Mouse (Mus musculus): ENCODE measurements at regions not wholly inside any gene's neighbourhood (a gene's known extent, or its start where the extent isn't known, plus 50 kb on each side); places are given as distances from the start of the nearest gene placed in this dataset.

DNA sequence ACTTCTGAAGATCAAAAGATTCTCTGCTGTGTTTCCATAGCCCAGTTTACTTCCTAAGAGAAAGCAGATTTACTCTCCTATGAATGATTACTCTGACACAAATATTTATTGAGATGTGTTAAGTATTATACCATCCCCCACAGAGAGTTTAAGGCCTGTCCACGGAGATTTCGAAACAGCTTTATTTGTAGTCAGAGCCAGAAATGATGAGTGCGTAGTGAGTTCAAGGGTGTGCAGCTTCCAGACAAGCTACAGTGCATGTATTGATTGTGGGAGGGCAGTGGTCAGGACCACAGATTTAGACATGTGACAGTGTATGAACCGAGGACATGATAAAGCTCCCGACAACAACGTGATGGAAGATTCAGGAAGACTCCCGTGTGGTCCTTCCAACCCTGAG lies 126.8 kb downstream of the Hlx start:
- DNase-seq: no peak

DNA sequence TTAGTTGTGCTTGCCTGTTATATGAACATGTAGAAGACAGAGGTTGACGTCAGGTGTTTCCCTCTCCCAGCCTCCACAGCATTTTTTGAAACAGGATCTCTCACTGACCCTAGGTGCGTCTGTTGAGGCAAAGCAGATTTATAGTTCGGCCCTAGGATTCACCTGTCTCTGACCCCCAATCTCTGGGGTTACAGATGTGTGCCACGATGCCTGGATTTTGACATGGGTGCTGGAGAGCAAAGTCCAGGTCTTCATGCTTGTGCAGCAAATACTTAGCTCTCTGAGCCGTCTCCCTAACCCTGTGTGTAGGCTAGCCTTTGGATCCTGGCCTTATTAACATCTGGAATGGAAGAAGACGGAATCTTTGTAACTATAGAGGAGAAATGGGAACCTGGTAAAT lies 129.3 kb downstream of the Hlx start:
- DNase-seq: no peak

DNA sequence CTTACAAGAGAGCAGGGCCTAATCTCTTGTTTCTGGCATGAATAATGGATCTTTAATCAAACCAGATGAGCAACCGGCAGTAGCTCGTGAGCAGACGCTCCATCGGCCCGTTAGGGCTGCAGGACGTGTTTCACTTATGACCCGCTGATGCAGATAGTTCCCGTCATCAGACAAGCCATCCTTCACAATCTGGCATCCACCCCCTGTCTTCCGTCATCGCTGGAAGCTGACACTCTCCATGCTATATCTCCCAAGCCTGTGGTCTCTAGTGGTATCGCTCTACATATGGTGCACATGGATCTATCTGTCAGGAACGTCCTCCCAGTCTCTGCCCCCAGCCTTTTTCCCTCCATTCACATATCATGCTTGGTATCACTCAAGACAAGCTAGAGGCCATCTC lies 137.0 kb downstream of the Hlx start:
- no peak for DNase-seq

DNA sequence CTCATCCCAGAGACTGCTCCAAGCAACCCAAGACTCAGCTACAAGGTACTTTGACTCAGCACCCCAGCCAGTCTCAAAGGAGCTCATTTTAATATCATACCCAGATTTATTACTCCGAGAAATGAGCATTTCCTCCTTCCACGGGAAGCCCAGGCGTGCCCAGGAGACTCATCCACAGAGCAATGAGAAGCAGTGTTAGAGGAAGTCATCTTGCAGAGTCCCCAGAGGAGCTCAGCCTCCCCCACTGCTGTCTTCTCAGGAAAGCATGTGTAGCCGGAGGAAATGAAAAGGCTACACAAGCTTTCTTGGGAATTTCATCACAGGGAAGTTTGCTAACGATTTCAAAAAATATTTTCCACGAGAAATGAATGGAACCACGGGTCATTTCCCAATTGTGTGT lies 141.8 kb downstream of the Hlx start:
- no peak for DNase-seq

DNA sequence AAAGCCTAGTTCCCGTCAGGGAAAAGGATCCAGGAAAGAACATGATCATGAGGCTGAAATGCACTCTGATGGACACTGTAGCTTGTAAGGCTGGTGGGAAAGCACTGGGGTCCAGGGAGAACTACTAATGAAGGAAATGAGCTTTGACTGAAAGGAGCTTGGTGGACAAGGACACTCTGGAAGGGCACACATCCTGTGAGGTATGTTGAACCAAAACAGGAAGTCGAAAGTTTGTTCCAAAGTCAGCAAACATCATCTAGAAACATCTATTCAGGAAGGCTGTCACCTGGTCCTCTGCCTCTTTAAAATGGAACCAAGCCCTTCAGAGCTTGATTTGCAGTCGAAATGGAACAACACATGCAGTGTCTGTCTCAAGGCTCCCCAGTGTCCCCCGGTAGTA lies 143.1 kb downstream of the Hlx start:
- no peak for DNase-seq

DNA sequence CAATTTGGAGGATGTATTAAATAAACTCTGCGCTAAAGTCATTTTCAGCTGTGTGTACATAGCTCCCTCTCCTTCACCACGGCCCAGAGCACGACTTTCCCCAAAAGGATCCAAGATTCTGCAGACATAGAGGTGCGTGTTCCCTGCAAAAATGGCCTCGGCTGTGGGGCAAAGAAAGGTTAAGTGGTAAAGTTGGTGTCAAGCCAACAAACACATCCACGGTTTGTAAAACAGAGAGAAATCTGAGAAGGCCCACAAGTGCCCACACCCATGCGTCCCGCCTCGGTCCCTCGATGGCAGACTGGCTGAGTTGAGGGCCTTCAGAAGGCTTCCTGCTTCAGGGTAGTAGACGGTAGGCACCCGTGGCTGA lies 147.9 kb downstream of the Hlx start:
- DNase-seq: no peak

DNA sequence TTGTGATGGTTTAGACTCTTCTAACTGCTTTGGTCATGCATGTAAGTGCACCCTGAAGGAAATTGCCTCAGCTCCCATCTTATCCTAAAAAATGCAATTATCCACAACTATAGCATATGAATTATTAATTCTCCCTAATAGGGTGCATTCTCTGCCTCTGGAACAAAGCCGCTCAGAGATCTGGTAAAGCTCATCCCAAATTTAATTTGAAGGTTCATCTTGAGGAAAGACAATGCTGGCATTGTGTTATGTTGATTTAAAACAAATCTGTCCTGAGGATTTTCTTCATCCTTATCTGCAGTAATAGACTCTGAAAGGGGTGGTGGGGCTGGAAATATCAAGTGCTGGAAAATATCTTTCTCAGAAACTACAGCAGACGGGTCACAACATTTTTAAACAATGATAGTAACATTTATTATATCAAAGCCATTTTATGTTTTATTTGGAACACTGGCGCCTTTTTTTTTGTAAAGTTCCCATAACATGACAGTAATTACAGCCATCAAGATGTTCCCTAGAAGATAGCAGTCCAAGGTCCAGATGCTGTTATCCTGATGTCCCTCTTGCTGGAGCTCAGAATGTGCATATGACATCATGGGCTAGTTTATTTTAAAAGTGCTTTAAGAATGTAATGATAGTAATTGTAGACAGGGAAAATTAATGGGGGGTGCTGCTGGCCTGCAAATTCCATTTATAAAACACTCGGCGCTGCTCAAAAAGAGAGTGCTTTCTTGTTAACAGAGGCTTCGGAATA lies 148.5 kb downstream of the Hlx start:
- DNase-seq: no peak

DNA sequence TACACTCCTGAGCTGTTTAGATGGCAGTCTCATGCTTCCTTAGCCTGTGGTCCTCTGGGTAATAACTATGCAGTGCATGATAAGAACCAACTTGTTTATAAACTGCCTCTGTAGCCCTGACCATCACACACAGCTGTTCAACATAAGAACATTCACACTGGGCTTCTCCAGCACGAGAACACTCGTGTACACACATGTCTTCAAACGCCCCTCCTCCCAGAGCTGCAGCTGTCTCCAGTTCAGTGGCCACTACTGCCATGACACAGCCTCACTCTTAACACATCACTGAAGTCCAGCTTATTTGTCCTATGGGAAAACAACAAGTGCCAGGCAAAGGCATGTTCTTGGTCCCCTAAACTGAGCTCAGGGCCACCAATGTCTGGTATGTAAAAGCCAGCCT lies 152.9 kb downstream of the Hlx start:
- DNase-seq: no peak

DNA sequence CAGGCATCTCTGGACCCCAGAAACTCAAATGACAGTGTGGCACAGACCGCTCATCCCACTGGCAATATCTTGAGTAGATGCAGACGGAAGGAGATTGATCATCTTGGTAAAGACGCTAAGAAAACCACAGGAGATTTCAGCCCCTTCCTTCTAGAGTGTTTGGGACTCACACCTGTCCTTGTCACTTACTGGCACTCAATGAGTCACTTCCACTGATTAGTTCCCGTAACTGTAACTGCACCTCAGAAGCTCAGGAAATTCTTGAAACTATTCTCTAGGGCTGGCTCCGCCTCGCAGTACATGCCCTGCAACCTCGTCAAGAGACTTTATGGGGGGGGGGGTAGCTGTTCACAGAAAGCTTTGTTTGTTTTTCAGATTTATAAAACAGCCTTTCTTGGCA lies 155.9 kb downstream of the Hlx start:
- DNase-seq: no peak

DNA sequence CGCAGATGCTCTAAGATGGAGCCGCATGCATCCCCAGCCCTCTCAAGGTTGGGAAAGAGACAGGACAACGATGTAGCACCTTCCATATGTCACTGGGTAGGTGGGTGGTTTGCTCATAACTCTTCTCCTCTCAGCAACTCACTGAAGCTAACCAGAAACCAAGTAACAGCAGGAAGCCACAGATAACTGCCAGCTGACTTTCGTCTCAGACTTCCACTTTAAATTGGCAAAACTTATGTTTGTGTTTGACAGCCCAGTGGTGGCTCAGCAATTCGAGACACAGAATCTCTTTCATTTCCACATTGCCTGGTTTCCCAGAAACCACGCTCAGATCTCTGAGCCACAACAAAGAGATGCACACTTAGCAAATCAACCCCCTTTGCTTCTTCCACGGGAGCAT lies 159.1 kb downstream of the Hlx start:
- DNase-seq: peak; percentile 25

DNA sequence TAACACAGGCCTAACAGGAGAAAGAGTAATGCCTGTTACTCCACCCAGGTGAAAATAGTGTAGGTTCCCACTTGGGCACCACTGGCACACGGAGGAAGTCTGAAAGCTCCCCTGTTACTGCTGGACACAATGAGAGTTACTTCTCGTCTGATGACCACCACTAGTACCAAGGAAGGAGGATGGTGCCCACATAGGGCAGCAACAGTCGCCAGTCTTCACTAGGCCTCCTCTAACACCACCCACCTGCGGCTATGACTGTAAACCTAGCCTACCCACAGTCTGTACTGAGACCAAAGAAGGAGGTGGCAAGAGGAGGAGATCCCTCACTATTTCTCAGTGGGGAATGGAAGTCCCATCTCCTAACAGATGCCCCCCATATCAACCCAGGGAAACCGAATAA lies 161.7 kb downstream of the Hlx start:
- no peak for DNase-seq

DNA sequence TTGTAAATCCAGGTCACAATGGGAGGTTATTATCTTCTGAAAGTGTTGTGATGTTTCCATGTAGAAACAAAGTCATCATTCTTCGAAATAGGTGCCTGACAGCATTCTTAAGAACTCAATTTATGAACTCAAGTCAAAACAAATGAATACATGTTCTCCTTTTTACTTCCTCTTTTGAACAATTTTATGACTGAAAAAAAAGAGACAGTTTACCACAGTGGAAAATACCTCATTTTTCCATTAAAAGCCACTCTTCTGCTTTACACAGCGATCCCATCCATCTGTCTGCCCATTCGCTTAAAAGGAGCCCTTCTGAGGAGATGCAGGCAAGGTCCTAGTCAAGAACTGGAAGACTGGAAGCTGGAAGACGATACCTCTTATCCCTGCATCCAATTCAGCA lies 169.5 kb downstream of the Hlx start:
- no peak for DNase-seq

DNA sequence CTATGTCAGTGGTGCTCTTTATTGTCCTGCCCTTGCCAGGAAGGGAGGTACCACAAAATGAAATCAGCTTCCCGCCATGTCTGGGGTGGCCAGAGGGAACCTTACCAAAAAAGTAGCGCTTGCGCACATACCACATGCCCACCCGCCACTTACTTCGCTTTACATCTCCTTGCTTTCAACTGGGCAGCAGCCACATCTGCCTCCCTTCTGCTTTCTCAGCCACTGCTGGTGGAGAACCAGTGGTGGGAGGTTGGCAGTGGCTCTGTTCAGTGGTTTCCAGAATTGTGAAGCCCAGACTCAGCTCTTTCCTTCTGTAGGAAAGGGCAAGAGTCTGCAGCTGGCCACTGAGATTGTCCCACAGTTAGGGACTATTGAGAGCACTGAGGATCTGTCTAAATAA lies 170.2 kb downstream of the Hlx start:
- DNase-seq: no peak

DNA sequence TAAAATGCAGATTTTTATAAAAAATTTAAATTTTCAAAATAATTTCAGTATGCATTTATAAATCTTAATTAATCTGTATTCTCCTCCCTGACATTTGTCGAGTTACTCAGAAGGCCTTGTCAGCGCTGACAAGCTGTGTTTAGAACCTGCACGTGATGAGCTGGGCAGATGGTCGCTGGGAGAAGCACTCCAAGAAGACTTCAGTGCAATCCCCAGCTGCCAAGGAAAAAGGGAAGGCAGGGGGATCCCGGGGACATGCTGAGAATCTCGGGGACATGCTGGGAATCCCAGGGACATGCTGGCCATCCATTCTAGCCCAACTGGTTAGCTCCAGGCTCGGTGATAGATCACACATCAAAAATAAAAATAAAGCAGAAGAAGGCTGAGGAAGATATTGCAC lies 172.9 kb downstream of the Hlx start:
- no peak for DNase-seq

DNA sequence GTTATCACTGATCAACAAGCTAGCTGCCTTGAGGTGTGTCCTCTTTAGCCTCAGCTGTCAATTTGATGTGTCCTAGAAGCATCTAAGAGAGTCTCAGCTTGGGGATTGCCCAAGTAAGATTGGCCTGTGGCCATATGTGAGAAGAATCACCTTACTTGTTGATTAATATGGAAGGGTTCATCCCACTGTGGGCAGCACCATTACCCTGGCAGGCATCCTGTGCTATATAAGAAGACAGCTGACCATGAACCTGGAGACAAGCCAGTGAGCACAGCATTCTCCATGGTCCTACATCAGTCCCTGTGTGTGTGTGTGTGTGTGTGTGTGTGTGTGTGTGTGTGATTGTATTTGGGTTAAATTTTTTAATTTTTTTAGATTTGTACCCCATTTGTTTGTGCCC lies 178.6 kb downstream of the Hlx start:
- no peak for DNase-seq

DNA sequence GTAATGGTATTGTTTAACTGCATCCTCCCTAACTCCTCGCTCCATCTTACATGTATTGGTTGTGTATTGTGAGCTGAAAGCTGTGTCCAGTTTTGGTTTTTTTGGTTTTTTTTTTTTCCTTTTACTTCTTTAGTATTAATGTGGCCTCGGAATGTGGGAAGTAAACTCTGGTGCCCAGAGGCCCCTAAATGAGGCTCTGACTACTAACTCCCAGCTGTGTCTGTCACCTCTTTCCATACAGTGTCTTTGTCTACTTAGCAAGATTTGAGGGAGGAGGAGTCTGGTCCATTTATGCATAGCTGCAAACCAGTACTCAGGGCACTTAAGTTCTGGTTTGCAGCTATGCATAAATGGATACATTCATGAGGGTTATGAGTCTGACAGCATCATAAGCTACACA lies 181.9 kb downstream of the Hlx start:
- DNase-seq: no peak

DNA sequence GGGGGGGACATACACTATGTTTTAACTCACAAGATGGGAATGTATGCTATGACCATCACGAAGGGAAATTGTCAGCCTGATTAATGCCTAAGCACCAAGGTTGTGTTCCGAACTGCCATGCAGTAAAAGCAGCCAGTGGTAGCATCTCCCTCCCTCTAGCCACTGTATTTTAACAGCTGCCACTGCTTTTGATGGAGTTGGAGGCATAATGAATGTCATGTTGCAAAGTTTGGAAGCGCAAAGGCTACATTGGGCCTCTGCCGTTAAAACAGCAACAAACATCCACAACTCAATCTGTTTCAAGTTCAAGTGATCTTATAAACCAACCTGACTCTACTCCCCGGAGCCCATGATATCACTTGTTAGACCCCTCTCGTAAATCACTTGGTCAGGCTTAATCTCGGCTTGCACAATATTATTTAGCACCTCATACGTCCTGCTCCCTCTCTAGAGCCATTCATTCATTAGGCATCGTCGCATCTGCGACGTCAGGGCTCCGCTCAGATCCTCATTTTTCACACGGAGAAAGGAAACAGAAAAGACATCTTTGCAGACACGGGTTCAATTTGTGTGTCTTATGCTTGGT lies 184.7 kb downstream of the Hlx start:
- no peak for DNase-seq

DNA sequence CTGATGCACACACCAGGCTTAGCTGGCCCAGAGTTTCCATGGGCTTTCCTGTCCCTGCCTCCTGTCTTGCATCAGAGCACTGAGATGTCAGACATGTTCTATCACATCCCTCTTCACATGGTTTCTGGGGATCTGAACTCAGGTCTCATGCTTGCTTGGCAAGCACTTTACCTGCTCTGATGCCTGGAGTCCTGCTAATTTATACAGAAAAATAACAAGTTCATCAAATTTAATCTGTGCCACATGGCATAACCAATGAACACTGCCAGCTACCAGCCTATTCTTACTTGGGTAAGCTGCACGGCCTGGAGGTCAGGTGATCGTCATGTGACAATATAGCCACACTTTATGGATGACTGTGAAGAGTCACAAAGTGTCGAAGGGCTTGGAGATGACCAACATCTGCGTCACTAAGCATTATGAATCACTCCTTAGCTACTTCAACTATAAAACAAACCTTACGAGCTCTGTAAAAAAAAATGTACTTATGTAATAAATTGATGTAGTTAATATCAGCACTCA lies 186.2 kb downstream of the Hlx start:
- DNase-seq: no peak

DNA sequence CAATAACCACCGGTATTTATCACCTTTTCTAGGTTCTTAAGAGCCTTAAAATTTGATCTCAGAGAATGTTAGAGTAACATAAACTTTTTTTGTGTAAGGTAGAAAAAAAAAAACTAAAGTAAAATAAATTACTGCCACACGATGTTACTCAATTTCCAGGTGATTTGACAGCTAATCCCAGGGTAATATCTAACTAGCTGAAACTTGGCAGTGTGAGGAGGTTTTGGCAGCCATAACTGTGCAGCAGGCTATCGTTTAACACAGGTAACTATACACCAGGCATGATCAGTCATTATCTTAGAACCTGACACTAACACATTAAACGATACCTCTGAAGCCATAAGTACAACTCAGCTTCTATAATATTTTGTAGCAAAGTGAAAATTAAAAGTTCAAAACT lies 187.3 kb downstream of the Hlx start:
- no peak for DNase-seq

DNA sequence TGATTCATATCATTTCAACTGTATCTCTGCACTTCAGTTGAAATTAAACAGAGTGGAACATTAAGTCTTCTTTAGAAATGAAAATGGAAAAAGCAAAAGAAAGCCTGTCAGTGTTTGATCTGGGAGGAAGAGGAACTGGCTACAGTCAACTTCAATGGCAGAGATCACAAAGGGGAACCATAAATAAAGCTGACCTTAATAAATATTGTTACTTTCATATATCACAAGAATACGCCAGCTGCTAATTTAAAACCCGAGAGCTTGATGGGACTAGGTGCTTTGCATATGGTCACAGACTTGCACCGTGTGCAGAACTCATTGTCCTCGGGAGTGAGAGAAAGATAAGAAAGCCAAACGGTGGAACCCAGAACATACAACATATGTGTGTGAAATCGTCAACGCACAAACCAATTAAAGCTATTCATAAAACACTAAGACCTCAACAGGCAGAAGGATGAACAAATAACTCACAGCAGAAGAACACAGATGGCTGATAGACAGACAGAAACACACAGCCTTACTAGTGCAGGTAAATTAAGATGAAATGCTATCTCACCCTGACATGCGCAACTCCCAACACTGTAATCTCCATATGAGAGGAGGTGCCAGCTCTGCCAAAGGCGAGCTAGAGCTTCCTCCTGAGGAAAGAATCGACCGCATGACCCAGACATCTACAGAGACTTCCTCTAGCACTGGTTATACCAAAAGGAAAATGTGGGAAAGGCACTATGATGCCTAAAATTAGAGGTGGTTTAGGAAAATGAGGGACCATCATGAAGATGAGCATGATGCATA lies 189.9 kb downstream of the Hlx start:
- DNase-seq: no peak

DNA sequence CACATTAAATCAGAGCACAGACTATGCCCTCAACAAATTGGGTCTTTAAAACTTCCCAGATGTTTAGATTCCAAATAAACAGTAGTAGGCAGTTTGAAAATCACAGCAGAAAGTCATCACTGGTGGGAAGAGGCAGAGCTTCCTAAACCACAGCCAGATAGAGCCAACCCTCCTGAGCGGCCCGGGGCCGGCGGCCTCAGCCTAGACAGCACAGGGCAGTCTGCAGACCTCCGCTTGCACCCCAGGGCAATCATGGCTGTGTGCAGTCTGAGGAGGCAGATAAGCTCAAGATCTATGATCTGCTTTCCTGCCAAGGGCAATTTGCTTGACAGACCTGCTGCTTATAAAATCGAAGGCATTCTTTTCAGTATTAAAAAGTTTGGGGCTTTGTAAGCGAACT lies 192.6 kb downstream of the Hlx start:
- DNase-seq: no peak

DNA sequence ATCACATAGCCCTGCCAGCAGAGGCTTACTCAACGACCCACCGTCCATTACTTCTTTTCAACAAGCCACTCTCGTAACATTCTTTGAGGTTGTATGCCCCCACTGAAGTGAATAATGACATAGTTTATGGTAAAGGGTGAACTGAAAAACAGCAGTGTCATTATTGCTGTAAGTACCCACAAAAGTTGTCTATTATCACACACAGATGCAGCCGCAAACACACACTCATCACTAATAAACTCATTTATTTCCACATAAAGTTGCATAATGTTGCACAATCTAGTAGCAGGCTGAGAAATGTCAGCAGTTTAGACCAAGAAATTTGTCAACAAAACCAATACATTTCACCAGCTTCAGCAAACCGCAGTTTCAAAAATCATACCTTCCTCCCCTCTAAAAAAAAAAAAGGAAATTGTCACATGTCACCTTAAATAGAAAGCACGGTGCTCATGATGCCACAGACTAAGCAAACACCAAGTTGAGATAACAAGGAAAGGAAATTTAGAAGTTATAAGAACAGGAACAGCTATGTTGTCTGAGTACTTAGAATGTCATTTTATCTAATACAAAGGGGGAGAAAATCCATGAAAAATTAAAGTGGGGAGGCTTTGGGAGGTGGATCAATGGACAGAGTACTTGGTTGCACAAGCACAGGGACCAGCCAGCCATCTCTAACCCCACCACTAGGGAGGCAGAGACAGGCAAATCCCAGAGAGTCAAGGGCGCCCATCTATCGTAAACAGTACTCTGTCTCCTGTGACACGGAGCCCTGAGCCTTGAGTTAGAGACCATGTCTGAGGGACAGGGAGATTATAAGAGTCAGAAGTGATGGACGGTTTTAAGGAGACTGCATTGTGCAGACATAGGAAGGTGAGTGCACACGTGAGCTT lies 195.9 kb downstream of the Hlx start:
- peak; percentile 49 for DNase-seq

DNA sequence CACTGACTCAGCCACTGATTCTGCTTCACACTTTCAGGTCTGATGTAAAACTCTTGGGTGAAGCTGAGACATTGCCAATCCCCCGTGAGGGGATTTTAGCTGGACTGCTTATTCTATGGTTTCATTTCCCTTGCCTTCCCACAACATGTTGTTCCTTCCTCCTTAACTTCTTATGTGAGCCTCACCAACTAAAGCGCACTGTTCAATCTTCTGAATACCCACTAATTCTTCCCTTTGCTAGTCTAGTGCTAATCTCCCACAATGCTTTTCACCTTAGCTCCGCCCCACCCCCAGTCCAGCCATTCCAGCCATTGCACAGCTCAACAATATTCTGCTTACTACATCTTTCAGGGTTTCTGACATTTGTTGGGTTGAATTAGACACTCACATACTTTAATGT lies 196.7 kb downstream of the Hlx start:
- peak; percentile 10 for DNase-seq
